Mouse (Mus musculus) gastrocnemius, postnatal 36 days (tissue): ENCODE measurements around the gene Aplp2. TPM values are rescaled to one million over a fixed set of nuclear protein-coding genes. Genes with fewer than 3 reads are reported as not detected.
A peak's percentile ranks its signal among the peaks of the same experiment; 100 is the strongest.

ENCODE experiments used
- DNase-seq, 2 experiments: peaks; one replicate each; pipeline ENCODE4 v3.0.0; 2022
- intact Hi-C: fragments of 180-260 bp; cut with DNase I; formaldehyde crosslinking; loops from one replicate; pipeline ENCODE4 v1.15.1; 2025
- total RNA-seq, 2 experiments: library from RNA; stranded (reverse); gene quantifications; 2 replicates each; pipeline ENCODE4 v1.2.3; 2021

The Aplp2 gene
- total RNA-seq, 2 experiments from 2014 or later: 95.8 to 118 TPM

- intact Hi-C loops: no loop called here
- no peak for DNase-seq
These were observed 23.4 kb upstream of the Aplp2 start for GRCm38 (mm10) chr9:31235030-31235429.

- DNase-seq: no peak
- intact Hi-C loops: no loop called here
These were observed 14.9 kb upstream of the Aplp2 start for GRCm38 (mm10) chr9:31226541-31226940.

- peak; percentile 29 to 45 for DNase-seq
- intact Hi-C loops: no loop called here
These were observed 14.2 kb upstream of the Aplp2 start for GRCm38 (mm10) chr9:31225808-31226207.

- intact Hi-C loops: no loop called here
- DNase-seq: no peak
These were observed 11.9 kb upstream of the Aplp2 start for GRCm38 (mm10) chr9:31223475-31223874.

GRCm38 (mm10) chr9:31221170-31221569, 9.6 kb upstream of the Aplp2 start:
- no peak for DNase-seq
- intact Hi-C loops: no loop called here

- DNase-seq: no peak
- intact Hi-C loops: no loop called here
These were observed 6.2 kb upstream of the Aplp2 start for GRCm38 (mm10) chr9:31217631-31218380.

GRCm38 (mm10) chr9:31212500-31213008, 939 bp upstream of the Aplp2 start:
- intact Hi-C loops: no loop called here
- no peak for DNase-seq

GRCm38 (mm10) chr9:31210749-31211689, 596 bp downstream of the Aplp2 start:
- intact Hi-C loops: loop anchor here (1.0 kb wide), 1 partner anchor 69 kb away; the partner anchor contains the start of gene Prdm10
- DNase-seq: peak; percentile 37 to 46

GRCm38 (mm10) chr9:31210163-31210562, 1.5 kb downstream of the Aplp2 start:
- no peak for DNase-seq
- intact Hi-C loops: no loop called here

- intact Hi-C loops: loop anchor here (5.0 kb wide), 1 partner anchor 42 kb away; no protein-coding TSS in a partner anchor
- no peak for DNase-seq
These were observed 2.1 kb downstream of the Aplp2 start for GRCm38 (mm10) chr9:31209502-31209901.

GRCm38 (mm10) chr9:31207732-31208131, 3.9 kb downstream of the Aplp2 start:
- no peak for DNase-seq
- intact Hi-C loops: loop anchor here (5.0 kb wide), 1 partner anchor 40 kb away; no protein-coding TSS in a partner anchor

GRCm38 (mm10) chr9:31204722-31205121, 6.9 kb downstream of the Aplp2 start:
- no peak for DNase-seq
- intact Hi-C loops: loop anchor here (5.0 kb wide), 1 partner anchor 37 kb away; no protein-coding TSS in a partner anchor

GRCm38 (mm10) chr9:31203571-31204210, 7.9 kb downstream of the Aplp2 start:
- intact Hi-C loops: no loop called here
- no peak for DNase-seq

GRCm38 (mm10) chr9:31203068-31203467, 8.5 kb downstream of the Aplp2 start:
- intact Hi-C loops: no loop called here

GRCm38 (mm10) chr9:31198614-31199013, 13.0 kb downstream of the Aplp2 start:
- intact Hi-C loops: no loop called here

More at GRCm38 (mm10) chr9:31203068-31203467, 8.5 kb downstream of the Aplp2 start:
- no peak for DNase-seq

GRCm38 (mm10) chr9:31197782-31198181, 13.8 kb downstream of the Aplp2 start:
- intact Hi-C loops: no loop called here
- no peak for DNase-seq

More at GRCm38 (mm10) chr9:31198614-31199013, 13.0 kb downstream of the Aplp2 start:
- no peak for DNase-seq

- no peak for DNase-seq
- intact Hi-C loops: no loop called here
These were observed 14.9 kb downstream of the Aplp2 start for GRCm38 (mm10) chr9:31196742-31197141.

- intact Hi-C loops: no loop called here
- DNase-seq: no peak
These were observed 16.0 kb downstream of the Aplp2 start for GRCm38 (mm10) chr9:31195573-31195972.

- intact Hi-C loops: no loop called here
- no peak for DNase-seq
These were observed 19.2 kb downstream of the Aplp2 start for GRCm38 (mm10) chr9:31192378-31192777.

- intact Hi-C loops: no loop called here
- DNase-seq: no peak
These were observed 20.1 kb downstream of the Aplp2 start for GRCm38 (mm10) chr9:31191543-31191942.
